Mouse (Mus musculus): Measurements from ENCODE around the gene Emc1.

DNA sequence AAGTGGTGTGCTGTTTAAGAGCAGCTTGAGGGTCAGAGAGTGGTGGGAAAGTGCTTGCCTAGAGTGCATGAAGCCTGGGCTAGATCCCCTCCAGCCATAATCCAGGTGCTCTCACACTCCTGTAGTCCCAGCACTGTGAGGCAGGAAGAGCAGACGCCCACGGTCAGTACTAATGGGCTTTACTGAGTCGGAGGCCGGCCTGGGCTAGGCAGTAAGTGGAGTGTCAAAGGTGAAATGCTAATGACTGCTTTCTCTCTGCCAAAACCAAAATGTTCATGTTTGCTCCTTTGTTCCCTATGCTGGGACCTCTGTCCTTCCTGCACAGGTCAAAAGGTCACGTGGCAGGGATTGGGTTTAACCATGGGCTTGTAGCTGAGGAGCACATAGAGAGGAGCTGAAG lies 48.1 kb downstream of the Emc1 start:
- TF ChIP-seq POLR2A (IDR thresholded peaks at IDR 0.05; ENCODE audit: borderline replicate concordance, insufficient read depth, low read length) (no peak), CTCF (IDR thresholded peaks at IDR 0.05; ENCODE audit: borderline replicate concordance, insufficient read depth, low read depth, low read length) (no peak)

Data from cerebellum, adult 2 months (tissue).